Mouse (Mus musculus): ENCODE results near the gene Lipi. TPM values are rescaled to one million over a fixed set of nuclear protein-coding genes. Genes with fewer than 3 reads are reported as not detected.
A peak's percentile ranks its signal among the peaks of the same experiment; 100 is the strongest.

Gene Lipi
- not detected for total RNA-seq (2021)
- long read RNA-seq, experiment 1, result 0 reads
- long read RNA-seq, experiment 2, result 0 reads

DNA sequence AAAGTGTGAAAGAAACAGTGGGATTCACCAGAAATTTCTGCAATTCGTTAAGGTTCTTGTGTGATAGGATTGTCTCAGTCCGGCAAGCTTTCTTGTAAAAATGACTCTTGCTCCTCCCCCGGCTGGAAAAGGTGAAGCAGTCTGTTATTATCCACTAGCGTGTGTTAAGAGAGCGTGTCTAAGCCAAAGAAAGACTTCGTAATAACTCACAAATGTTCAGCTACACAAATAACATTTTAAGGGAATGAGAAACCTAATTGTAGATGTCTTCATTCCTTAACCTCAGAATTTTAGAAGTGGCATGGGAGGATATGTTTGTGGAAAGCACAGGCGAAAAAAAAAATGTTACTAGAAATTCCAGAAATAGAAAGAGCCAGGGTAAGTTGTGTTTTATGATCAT, at the start of gene Lipi:
Lipi (minus strand) TSS at position 101 of the 400 bp plus-strand sequence.
- no peak for DNase-seq
- intact Hi-C loops (cut with DNase I), result no loop called here

DNA sequence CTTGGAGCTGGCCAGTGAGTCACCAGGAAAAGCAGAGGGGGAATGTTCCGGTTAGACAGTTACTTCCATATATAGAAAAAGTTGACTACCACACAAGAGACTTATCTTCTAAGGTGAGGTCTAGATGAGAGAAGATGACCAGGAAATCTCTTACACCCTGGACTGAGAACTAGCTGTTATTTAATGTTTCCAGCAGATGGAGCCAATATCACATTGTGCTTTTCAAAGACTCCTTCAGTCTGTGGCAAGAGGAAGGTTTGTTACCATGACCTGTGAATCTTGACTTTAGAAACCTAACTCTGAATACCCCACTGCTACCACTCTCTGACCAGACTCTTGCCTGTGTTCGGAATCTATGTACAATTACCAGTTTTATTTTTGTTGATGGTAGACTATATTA, 42.0 kb upstream of the Lipi start:
- no peak for DNase-seq
- intact Hi-C loops (cut with DNase I), result no loop called here

DNA sequence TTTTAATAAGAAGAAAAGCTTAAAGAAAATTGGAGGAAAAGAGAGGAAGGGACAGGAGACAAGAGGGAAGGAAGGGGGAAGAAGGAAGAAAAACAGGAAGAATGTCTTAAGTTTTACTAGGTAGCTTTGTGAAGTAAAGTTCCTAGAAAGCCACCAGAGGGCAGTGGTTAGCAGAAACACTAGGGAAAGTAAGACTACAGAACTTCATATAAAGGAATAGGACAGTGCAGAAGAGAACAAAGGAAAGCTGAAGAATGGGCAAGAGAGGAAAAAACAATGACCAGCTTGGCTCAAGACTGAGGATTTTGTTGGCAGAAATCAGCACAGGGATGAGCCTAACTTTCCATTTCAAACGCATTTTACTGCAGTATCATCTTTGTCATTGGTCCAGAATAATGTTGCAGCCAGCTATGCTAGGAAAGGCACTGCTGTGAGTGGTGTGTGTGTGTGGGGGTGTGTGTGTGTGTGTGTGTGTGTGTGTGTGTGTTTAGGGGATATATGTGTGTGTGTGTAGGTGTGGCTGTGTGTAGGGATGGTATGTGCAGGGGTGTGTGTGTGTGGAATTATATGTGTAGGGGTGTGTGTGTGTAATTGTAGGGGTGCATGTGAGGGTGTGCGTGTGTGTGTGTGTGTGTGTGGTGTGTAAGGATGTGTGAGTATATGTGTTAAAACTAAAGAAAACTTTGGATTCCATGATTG, 31.9 kb upstream of the Lipi start:
- intact Hi-C loops (cut with DNase I), result loop anchor here (2.0 kb wide), 1 partner anchor 1283 kb away; no protein-coding TSS in a partner anchor
- no peak for DNase-seq

DNA sequence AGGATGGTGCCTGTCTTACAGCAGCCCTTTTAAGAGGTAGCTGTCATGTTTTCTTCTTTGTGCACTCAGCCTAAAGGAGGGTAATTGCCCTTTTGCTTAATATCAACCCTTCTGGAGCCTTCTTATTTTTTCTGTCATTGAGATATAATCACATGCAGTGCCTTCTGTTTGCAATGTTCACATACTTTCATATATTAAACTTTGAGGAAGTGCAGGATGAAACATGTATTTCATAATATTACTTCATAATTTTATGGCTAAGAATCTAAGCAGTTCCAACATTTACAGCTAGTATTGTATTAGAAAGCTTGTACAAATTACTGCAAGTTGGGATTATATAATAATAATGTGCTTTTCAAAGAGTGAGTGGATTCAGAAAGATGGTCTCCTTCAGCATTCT, 26.7 kb upstream of the Lipi start:
- DNase-seq, result no peak
- intact Hi-C loops (cut with DNase I), result no loop called here

DNA sequence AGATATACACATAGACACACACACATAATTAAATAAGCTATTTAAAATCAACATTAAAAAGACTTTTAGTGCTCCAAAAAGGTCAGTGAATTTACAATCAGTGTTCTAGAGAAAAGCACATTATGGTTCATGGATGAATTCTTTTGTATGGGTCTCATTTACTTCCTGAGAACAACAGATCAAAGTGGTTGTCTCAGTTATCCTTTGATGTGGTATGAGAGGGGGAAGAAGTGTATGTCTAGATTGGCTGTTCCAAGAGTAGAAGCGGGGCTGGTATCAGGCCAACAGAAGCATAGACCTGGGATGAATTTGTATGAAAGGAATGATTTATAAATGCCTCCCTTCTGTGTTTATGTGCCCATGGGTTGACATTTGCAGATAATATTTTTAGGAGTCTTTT, 20.6 kb upstream of the Lipi start:
- DNase-seq, result no peak
- intact Hi-C loops (cut with DNase I), result no loop called here

DNA sequence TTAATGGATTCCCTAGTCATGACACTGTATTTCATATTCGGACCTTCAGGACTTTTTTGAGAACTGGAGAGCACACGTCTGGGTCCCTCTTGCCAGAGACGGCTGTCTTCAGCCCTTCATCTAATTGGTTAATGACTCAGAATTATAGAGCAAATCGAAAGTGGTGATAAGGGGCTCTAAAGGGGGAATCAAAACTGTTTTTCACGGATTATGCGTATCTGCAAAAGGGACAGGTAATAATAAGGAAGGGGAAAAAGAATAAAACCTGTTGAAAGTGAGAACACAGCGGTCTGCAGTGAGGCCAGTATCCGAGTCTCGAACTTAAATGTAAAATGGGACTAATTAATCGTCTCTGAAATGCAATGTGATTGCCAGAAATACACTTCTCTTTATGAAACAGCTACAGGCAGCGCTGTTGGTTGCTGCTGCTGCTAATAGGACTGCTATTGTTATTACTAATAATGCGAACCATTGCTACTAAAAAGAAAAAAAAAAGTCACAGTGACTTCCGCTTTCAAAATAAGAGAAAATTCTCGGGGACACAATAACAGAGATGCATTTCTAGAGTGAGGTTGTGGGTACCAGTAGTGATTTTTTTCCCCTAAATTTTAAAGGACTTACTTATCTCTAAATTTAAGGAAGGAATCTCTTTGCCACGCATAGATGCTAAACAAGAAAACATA, 7.8 kb upstream of the Lipi start:
- intact Hi-C loops (cut with DNase I), result no loop called here
- no peak for DNase-seq

DNA sequence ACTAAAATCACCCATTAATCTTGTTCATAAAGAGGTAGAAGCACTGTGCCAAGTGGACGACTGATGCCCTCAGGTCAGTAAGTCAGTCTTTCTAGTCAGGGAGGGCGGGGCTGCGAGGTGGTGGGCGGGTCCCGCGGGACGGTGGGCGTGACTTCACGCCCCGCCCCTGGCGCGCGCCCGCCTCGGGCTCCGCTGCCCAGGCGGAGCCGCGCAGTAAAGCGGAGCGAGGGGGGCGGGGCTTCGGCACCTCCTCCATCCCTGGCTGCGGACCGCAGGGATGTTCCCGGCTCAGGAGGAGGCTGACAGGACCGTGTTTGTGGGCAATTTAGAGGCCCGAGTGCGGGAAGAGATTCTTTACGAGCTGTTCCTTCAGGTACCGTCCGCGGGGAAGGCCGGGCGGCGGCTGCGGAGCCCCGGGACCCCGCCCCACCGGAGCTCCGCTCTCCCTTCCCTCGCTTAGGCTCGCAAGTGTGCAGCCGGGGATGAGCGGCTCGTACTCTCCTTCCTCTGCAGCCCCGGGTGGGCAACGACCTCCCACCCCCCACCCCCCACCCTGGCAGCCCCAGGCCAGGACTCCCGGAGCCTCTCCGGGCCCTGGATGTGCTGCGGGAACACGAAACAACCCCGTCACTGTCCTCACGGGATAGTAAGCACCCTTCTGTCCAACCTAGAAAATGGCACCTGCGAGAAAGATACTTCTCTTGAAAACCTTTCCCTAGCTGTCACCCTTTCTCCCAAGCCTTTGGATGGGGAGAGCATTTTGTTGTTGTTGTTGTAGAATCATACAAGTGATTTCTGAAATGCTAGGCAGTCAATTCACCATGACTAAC, 7.0 kb upstream of the Lipi start, which contains the start of gene Rbm11:
Rbm11 (plus strand) TSS at position 174 of the 830 bp plus-strand sequence.
- intact Hi-C loops (cut with DNase I), result no loop called here
- peak; percentile 49 to 56 for DNase-seq

DNA sequence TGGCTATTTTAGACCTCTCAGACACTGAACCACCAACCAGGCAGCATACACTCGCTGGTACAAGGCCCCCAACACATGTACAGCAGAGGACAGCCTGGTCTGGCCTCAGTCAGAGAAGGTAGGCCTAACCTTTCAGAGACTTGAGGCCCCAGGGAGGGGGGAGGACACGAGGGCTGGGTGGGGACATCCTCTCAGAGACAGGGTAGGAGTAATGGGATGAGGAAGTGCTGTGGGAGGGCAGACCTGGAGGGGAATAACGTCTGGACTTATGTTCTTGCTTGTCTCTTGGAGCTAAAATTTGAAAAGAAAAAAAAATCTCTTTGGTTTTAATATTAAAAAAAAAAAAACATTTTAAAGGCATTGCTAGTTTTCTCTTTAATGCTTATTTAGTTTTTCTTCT, 605 bp upstream of the Lipi start:
- no peak for DNase-seq
- intact Hi-C loops (cut with DNase I), result no loop called here

DNA sequence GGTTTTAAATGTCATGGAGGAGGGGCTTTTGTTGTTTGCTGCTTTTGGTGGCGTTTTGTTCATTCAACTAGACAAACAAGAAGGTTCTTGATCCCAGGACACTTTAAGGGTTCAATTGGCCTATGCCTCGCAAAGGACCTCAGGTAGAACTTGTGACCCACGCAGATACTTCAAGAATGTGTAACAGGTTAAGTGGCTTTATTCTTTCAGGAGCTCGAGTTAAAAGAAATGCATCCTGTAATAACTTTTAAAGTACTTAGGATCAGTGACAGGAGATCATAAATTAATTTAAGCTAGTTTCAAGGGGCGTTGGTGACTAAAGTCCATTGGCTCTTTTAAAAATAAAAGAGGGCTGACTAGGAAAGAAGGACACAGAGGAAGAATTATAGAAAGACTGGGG, 3.6 kb downstream of the Lipi start:
- no peak for DNase-seq
- intact Hi-C loops (cut with DNase I), result no loop called here

DNA sequence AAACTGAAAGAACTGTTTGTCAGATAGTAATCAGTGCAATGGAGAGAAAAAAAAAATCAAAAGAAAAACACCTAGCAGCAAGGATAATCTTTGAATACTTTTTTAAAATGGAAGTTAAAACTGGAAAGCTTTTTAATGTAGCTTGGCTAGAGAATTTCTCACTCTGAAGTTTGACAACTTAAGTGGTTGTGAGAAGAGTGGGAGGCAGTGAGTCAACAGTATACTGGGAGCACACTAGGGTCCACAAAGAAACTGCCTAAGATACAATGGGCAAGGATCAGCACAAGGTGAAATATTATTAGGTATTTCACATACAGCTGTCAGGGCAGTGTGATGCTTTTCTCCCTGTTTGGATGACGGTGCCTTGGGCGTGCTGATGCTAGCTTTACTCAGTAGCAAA, 23.0 kb downstream of the Lipi start:
- intact Hi-C loops (cut with DNase I), result no loop called here

DNA sequence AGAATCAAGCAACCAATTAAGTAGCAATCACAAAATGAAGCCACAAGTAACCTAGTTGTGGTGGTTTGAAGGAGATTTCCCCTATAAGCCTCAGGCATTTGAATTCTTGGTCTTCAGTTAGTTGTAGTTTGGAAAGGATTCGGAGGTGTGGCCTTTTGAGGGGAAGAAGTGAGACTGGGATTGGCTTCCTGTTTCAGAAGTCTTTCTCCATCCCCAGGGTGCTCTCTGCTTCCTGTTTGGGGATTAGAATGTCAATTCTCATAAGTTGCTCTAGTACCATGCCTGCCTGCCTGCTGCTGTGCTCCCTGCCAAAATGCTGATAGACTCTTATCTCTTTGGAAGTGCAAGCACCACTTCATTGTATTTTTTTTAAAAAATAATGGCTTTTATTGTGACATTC, 40.6 kb downstream of the Lipi start:
- intact Hi-C loops (cut with DNase I), result no loop called here
- DNase-seq, result no peak

More for the DNA sequence above, 23.0 kb downstream of the Lipi start:
- no peak for DNase-seq

DNA sequence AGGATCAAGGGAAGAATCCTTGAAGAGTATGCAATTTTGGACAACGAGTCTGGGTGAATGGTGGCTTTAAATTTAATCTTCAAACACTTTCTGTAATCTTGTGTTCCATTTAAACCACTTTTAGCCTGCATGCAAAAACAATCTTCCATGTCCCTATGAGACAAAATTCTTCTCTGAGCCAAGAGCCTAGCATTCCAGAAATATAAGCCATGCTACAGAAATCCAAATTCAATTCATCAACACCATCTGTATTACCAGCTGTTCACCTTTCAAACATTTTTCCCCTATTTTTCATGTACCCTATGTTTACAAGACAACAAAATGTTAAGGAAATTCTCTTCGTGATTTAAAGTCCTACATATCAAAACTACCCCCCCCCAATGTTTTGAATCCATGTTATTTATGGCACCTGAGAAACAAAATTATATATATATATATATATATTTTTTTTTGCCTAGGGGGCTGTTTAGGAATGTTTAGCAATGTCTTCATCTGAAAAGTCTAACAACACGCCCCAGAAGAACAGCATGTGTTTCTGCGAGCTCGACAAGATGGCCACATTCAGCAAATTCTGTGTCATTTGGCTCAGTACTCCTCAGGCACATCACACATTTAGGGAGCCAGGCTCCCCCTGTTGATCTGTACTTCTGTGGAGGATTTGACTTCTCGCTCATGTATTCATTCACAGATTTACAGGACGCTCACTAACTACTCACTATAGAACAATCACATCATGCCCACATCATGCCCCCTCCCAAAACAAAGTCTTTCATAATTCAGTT, 47.9 kb downstream of the Lipi start:
- no peak for DNase-seq
- intact Hi-C loops (cut with DNase I), result no loop called here

DNA sequence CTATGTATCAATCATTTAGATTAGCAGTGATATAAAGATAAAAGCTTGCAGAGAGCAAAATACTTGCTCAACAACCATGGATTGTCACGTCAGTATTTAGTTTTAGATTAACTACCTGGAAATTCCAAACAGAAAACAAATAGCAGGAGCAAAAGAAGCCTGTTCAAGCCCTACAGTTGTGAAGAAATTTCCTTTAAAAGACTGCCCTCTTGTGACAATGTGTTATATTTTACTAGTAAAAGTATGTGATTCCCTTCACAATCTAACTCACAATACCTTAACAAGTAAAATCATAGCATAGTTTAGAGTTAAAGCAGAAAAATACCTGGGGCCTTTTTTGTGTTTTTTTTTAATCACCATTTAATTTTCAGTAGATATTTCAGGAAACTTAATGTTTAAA, 54.2 kb downstream of the Lipi start:
- no peak for DNase-seq
- intact Hi-C loops (cut with DNase I), result no loop called here

DNA sequence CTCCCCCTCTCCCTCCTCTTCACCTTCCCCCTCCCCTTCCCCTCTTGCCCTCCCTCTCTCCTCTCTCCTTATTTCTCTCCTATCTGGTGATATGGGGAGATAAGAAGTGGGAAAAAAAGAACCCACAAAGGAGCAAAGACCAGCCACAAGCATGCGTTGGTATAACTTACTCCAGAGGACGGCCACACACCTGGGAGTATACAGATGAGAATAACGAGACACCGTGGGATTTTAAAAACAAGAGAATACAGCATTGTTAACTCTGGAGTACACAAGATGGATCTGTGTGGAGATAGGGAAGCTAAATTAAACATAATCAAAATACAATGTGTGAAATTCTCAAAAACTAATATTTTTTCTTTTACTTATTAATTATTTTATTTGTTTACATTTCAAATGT, 89.3 kb downstream of the Lipi start:
- intact Hi-C loops (cut with DNase I), result no loop called here
- no peak for DNase-seq

Other genes with a start within 250 kb of the Lipi start
- gene Rbm11, start 6.8 kb upstream of the Lipi start, total RNA-seq (2021), result not detected
- gene Hspa13, start 181.0 kb upstream of the Lipi start, total RNA-seq (2021), result 1 to 10 TPM; 6.8 to 7.4 TPM